Mouse (Mus musculus): ENCODE data around the gene Ncf4. TPM values are rescaled to one million over a fixed set of nuclear protein-coding genes. Genes with fewer than 3 reads are reported as not detected.
"Not testable (repeated sequence)": the region's sequence is repeated elsewhere in the genome, so short reads cannot be mapped to it uniquely, and the experiment has no call there.

Ncf4 gene
- total RNA-seq, 2 experiments from 2014 or later: 0.41 to 1.0 TPM

GRCm38 (mm10) chr15:78248410-78248809, 3.8 kb downstream of the Ncf4 start:
- DNase-seq (ENCODE audit: low spot score in 2 of 2): no peak

GRCm38 (mm10) chr15:78254751-78255150, 10.2 kb downstream of the Ncf4 start:
- DNase-seq (ENCODE audit: low spot score in 2 of 2): peak; percentile 32 to 46

GRCm38 (mm10) chr15:78256602-78257259, 12.1 kb downstream of the Ncf4 start:
- DNase-seq (ENCODE audit: low spot score in 2 of 2): not testable (repeated sequence)

GRCm38 (mm10) chr15:78257326-78258050, 12.9 kb downstream of the Ncf4 start:
- DNase-seq (ENCODE audit: low spot score in 2 of 2): peak; percentile 77 to 79

- DNase-seq (ENCODE audit: low spot score in 2 of 2): no peak
These were observed 13.8 kb downstream of the Ncf4 start for GRCm38 (mm10) chr15:78258246-78258865.

GRCm38 (mm10) chr15:78260668-78261333, 16.2 kb downstream of the Ncf4 start:
- DNase-seq (ENCODE audit: low spot score in 2 of 2): no peak

GRCm38 (mm10) chr15:78263286-78263685, 18.7 kb downstream of the Ncf4 start:
- no peak for DNase-seq (ENCODE audit: low spot score in 2 of 2)

- DNase-seq (ENCODE audit: low spot score in 2 of 2): no peak
These were observed 22.8 kb downstream of the Ncf4 start for GRCm38 (mm10) chr15:78267441-78267840.

- no peak for DNase-seq (ENCODE audit: low spot score in 2 of 2)
These were observed 23.3 kb downstream of the Ncf4 start for GRCm38 (mm10) chr15:78267865-78268264.

GRCm38 (mm10) chr15:78271208-78271607, 26.6 kb downstream of the Ncf4 start:
- no peak for DNase-seq (ENCODE audit: low spot score in 2 of 2)

GRCm38 (mm10) chr15:78278308-78278707, 33.7 kb downstream of the Ncf4 start:
- no peak for DNase-seq (ENCODE audit: low spot score in 2 of 2)

- DNase-seq (ENCODE audit: low spot score in 2 of 2): no peak
These were observed 43.3 kb downstream of the Ncf4 start for GRCm38 (mm10) chr15:78287941-78288340.

GRCm38 (mm10) chr15:78289775-78290174, 45.2 kb downstream of the Ncf4 start:
- DNase-seq (ENCODE audit: low spot score in 2 of 2): not testable (repeated sequence)

- not testable (repeated sequence) for DNase-seq (ENCODE audit: low spot score in 2 of 2)
These were observed 48.6 kb downstream of the Ncf4 start for GRCm38 (mm10) chr15:78293228-78293627.

- no peak for DNase-seq (ENCODE audit: low spot score in 2 of 2)
These were observed 49.1 kb downstream of the Ncf4 start for GRCm38 (mm10) chr15:78293716-78294115.

- no peak for DNase-seq (ENCODE audit: low spot score in 2 of 2)
These were observed 54.0 kb downstream of the Ncf4 start for GRCm38 (mm10) chr15:78298558-78298957.

- DNase-seq (ENCODE audit: low spot score in 2 of 2): no peak
These were observed 55.0 kb downstream of the Ncf4 start for GRCm38 (mm10) chr15:78299641-78300040.

- DNase-seq (ENCODE audit: low spot score in 2 of 2): no peak
These were observed 56.2 kb downstream of the Ncf4 start for GRCm38 (mm10) chr15:78300773-78301172.

GRCm38 (mm10) chr15:78302718-78303117, 58.1 kb downstream of the Ncf4 start:
- no peak for DNase-seq (ENCODE audit: low spot score in 2 of 2)

- no peak for DNase-seq (ENCODE audit: low spot score in 2 of 2)
These were observed 59.1 kb downstream of the Ncf4 start for GRCm38 (mm10) chr15:78303665-78304233.

GRCm38 (mm10) chr15:78305341-78305933, 60.8 kb downstream of the Ncf4 start, which contains the start of gene Csf2rb2:
Gene Csf2rb2, minus strand, starts transcription at chr15:78305721.
- no peak for DNase-seq (ENCODE audit: low spot score in 2 of 2)
